Mouse (Mus musculus): Measurements from ENCODE around the gene Trem1. TPM values are rescaled to one million over a fixed set of nuclear protein-coding genes. Genes with fewer than 3 reads are reported as not detected.

Trem1 gene
- polyA plus RNA-seq (2014; fragmentation: Nextera tagmentation; extraction: Ambion mirVana): not detected in 2 replicates

GRCm38 (mm10) chr17:48232518-48232917, at the start of gene Trem1:
Gene Trem1 (plus strand): TSS chr17:48232768.
- no peak within 1 kb of the TSS for H3K27ac ChIP-seq
- H3K4me2 ChIP-seq (replicated peaks): no peak within 1 kb of the TSS
- ATAC-seq (ENCODE audit: low FRiP score): no peak
- 85% methylated on average over 6 of the region's 6 CpGs for WGBS
- no peak within 1 kb of the TSS for H3K4me3 ChIP-seq (replicated peaks; ENCODE audit: low read length)
- no peaks in the 10 kb centered on the region for H3K4me1 ChIP-seq (replicated peaks; ENCODE audit: control insufficient read depth, insufficient read depth, low read length)
- no peak for DNase-seq (ENCODE audit: low spot score)
- H3K27me3 ChIP-seq (ENCODE audit: control insufficient read depth, insufficient read depth, low read length): no peaks in the 10 kb centered on the region
- no peak within 1 kb of the TSS for H3K9ac ChIP-seq
- no peaks in the 10 kb centered on the region for H3K9me3 ChIP-seq (ENCODE audit: control insufficient read depth, low read length)
- H3K36me3 ChIP-seq (replicated peaks; ENCODE audit: control insufficient read depth, insufficient read depth): no peaks in the 10 kb centered on the region

- ATAC-seq (ENCODE audit: low FRiP score) (no peak), DNase-seq (ENCODE audit: low spot score) (no peak)
- no peaks in the 10 kb centered on the region for H3K4me1 ChIP-seq (replicated peaks; ENCODE audit: control insufficient read depth, insufficient read depth, low read length)
- no peak overlapping the region for H3K4me3 ChIP-seq (replicated peaks; ENCODE audit: low read length)
- no peaks in the 10 kb centered on the region for H3K27me3 ChIP-seq (ENCODE audit: control insufficient read depth, insufficient read depth, low read length)
- no peaks in the 10 kb centered on the region for H3K9me3 ChIP-seq (ENCODE audit: control insufficient read depth, low read length)
- 79% methylated on average over 5 of the region's 5 CpGs for WGBS
- no peak overlapping the region for H3K4me2 ChIP-seq (replicated peaks)
- no peaks in the 10 kb centered on the region for H3K36me3 ChIP-seq (replicated peaks; ENCODE audit: control insufficient read depth, insufficient read depth)
- no peak overlapping the region for H3K27ac ChIP-seq
- no peak overlapping the region for H3K9ac ChIP-seq
These were observed 47.3 kb upstream of the Trem1 start for GRCm38 (mm10) chr17:48185252-48185651.

- H3K9ac ChIP-seq: no peak overlapping the region
- DNase-seq (ENCODE audit: low spot score) (no peak), ATAC-seq (ENCODE audit: low FRiP score) (no peak)
- H3K4me3 ChIP-seq (replicated peaks; ENCODE audit: low read length): no peak overlapping the region
- no peaks in the 10 kb centered on the region for H3K27me3 ChIP-seq (ENCODE audit: control insufficient read depth, insufficient read depth, low read length)
- no peak overlapping the region for H3K27ac ChIP-seq
- no peaks in the 10 kb centered on the region for H3K4me1 ChIP-seq (replicated peaks; ENCODE audit: control insufficient read depth, insufficient read depth, low read length)
- 86% methylated on average over 2 of the region's 2 CpGs for WGBS
- no peak overlapping the region for H3K4me2 ChIP-seq (replicated peaks)
- no peaks in the 10 kb centered on the region for H3K36me3 ChIP-seq (replicated peaks; ENCODE audit: control insufficient read depth, insufficient read depth)
- no peaks in the 10 kb centered on the region for H3K9me3 ChIP-seq (ENCODE audit: control insufficient read depth, low read length)
These were observed 40.2 kb upstream of the Trem1 start for GRCm38 (mm10) chr17:48192366-48192765.

- Histone ChIP-seq H3K9me3 (ENCODE audit: control insufficient read depth, low read length) (0 out of 2 replicates have a peak, but pooled peaks cover 3% of the 10 kb centered on the region), H3K27me3 (ENCODE audit: control insufficient read depth, insufficient read depth, low read length) (no peaks in the 10 kb centered on the region), H3K4me2 (replicated peaks) (no peak overlapping the region), H3K4me1 (replicated peaks; ENCODE audit: control insufficient read depth, insufficient read depth, low read length) (no peaks in the 10 kb centered on the region), H3K27ac (no peak overlapping the region), H3K9ac (no peak overlapping the region), H3K4me3 (replicated peaks; ENCODE audit: low read length) (no peak overlapping the region), H3K36me3 (replicated peaks; ENCODE audit: control insufficient read depth, insufficient read depth) (no peaks in the 10 kb centered on the region)
- ATAC-seq (ENCODE audit: low FRiP score) (no peak), DNase-seq (ENCODE audit: low spot score) (no peak)
- 96% methylated on average over 12 of the region's 12 CpGs for WGBS
These were observed 29.5 kb upstream of the Trem1 start for GRCm38 (mm10) chr17:48203086-48203485.

- H3K4me2 ChIP-seq (replicated peaks): no peak overlapping the region
- no peaks in the 10 kb centered on the region for H3K9me3 ChIP-seq (ENCODE audit: control insufficient read depth, low read length)
- no peak for ATAC-seq (ENCODE audit: low FRiP score)
- WGBS: 95% methylated on average over 12 of the region's 12 CpGs
- DNase-seq (ENCODE audit: low spot score): no peak
- no peak overlapping the region for H3K27ac ChIP-seq
- no peak overlapping the region for H3K4me3 ChIP-seq (replicated peaks; ENCODE audit: low read length)
- no peaks in the 10 kb centered on the region for H3K36me3 ChIP-seq (replicated peaks; ENCODE audit: control insufficient read depth, insufficient read depth)
- no peak overlapping the region for H3K9ac ChIP-seq
- H3K4me1 ChIP-seq (replicated peaks; ENCODE audit: control insufficient read depth, insufficient read depth, low read length): no peaks in the 10 kb centered on the region
- H3K27me3 ChIP-seq (ENCODE audit: control insufficient read depth, insufficient read depth, low read length): no peaks in the 10 kb centered on the region
These were observed 20.0 kb upstream of the Trem1 start for GRCm38 (mm10) chr17:48212596-48212995.

- Histone ChIP-seq H3K27ac (no peak overlapping the region), H3K27me3 (ENCODE audit: control insufficient read depth, insufficient read depth, low read length) (no peaks in the 10 kb centered on the region), H3K9me3 (ENCODE audit: control insufficient read depth, low read length) (no peaks in the 10 kb centered on the region), H3K4me2 (replicated peaks) (no peak overlapping the region), H3K4me3 (replicated peaks; ENCODE audit: low read length) (no peak overlapping the region), H3K4me1 (replicated peaks; ENCODE audit: control insufficient read depth, insufficient read depth, low read length) (no peaks in the 10 kb centered on the region), H3K36me3 (replicated peaks; ENCODE audit: control insufficient read depth, insufficient read depth) (no peaks in the 10 kb centered on the region), H3K9ac (no peak overlapping the region)
- 74% methylated on average over 5 of the region's 5 CpGs for WGBS
- no peak for ATAC-seq (ENCODE audit: low FRiP score)
- DNase-seq (ENCODE audit: low spot score): no peak
These were observed 19.1 kb upstream of the Trem1 start for GRCm38 (mm10) chr17:48213511-48213910.

- no peak overlapping the region for H3K4me2 ChIP-seq (replicated peaks)
- 93% methylated on average over 1 of the region's 1 CpGs for WGBS
- no peak overlapping the region for H3K27ac ChIP-seq
- no peak overlapping the region for H3K9ac ChIP-seq
- H3K27me3 ChIP-seq (ENCODE audit: control insufficient read depth, insufficient read depth, low read length): no peaks in the 10 kb centered on the region
- ATAC-seq (ENCODE audit: low FRiP score) (no peak), DNase-seq (ENCODE audit: low spot score) (no peak)
- H3K9me3 ChIP-seq (ENCODE audit: control insufficient read depth, low read length): no peaks in the 10 kb centered on the region
- H3K4me3 ChIP-seq (replicated peaks; ENCODE audit: low read length): no peak overlapping the region
- no peaks in the 10 kb centered on the region for H3K4me1 ChIP-seq (replicated peaks; ENCODE audit: control insufficient read depth, insufficient read depth, low read length)
- no peaks in the 10 kb centered on the region for H3K36me3 ChIP-seq (replicated peaks; ENCODE audit: control insufficient read depth, insufficient read depth)
These were observed 17.1 kb upstream of the Trem1 start for GRCm38 (mm10) chr17:48215429-48215828.

GRCm38 (mm10) chr17:48230680-48231079, 1.9 kb upstream of the Trem1 start:
- no peaks in the 10 kb centered on the region for H3K4me1 ChIP-seq (replicated peaks; ENCODE audit: control insufficient read depth, insufficient read depth, low read length)
- no peak for ATAC-seq (ENCODE audit: low FRiP score)
- DNase-seq (ENCODE audit: low spot score): no peak
- H3K9ac ChIP-seq: no peak overlapping the region
- no peaks in the 10 kb centered on the region for H3K36me3 ChIP-seq (replicated peaks; ENCODE audit: control insufficient read depth, insufficient read depth)
- no peak overlapping the region for H3K4me3 ChIP-seq (replicated peaks; ENCODE audit: low read length)
- no peak overlapping the region for H3K27ac ChIP-seq
- no peak overlapping the region for H3K4me2 ChIP-seq (replicated peaks)
- H3K9me3 ChIP-seq (ENCODE audit: control insufficient read depth, low read length): no peaks in the 10 kb centered on the region
- WGBS: 93% methylated on average over 7 of the region's 7 CpGs
- H3K27me3 ChIP-seq (ENCODE audit: control insufficient read depth, insufficient read depth, low read length): no peaks in the 10 kb centered on the region

GRCm38 (mm10) chr17:48233789-48234188, 1.2 kb downstream of the Trem1 start:
- Histone ChIP-seq H3K27ac (no peak overlapping the region), H3K4me3 (replicated peaks; ENCODE audit: low read length) (no peak overlapping the region), H3K36me3 (replicated peaks; ENCODE audit: control insufficient read depth, insufficient read depth) (no peaks in the 10 kb centered on the region), H3K4me2 (replicated peaks) (no peak overlapping the region), H3K4me1 (replicated peaks; ENCODE audit: control insufficient read depth, insufficient read depth, low read length) (no peaks in the 10 kb centered on the region), H3K27me3 (ENCODE audit: control insufficient read depth, insufficient read depth, low read length) (no peaks in the 10 kb centered on the region), H3K9ac (no peak overlapping the region), H3K9me3 (ENCODE audit: control insufficient read depth, low read length) (no peaks in the 10 kb centered on the region)
- DNase-seq (ENCODE audit: low spot score): no peak
- no peak for ATAC-seq (ENCODE audit: low FRiP score)
- 89% methylated on average over 4 of the region's 4 CpGs for WGBS

GRCm38 (mm10) chr17:48234550-48234949, 2.0 kb downstream of the Trem1 start:
- DNase-seq (ENCODE audit: low spot score) (no peak), ATAC-seq (ENCODE audit: low FRiP score) (no peak)
- Histone ChIP-seq H3K27ac (no peak overlapping the region), H3K4me3 (replicated peaks; ENCODE audit: low read length) (no peak overlapping the region), H3K27me3 (ENCODE audit: control insufficient read depth, insufficient read depth, low read length) (no peaks in the 10 kb centered on the region), H3K4me2 (replicated peaks) (no peak overlapping the region), H3K36me3 (replicated peaks; ENCODE audit: control insufficient read depth, insufficient read depth) (no peaks in the 10 kb centered on the region), H3K4me1 (replicated peaks; ENCODE audit: control insufficient read depth, insufficient read depth, low read length) (no peaks in the 10 kb centered on the region), H3K9me3 (ENCODE audit: control insufficient read depth, low read length) (no peaks in the 10 kb centered on the region), H3K9ac (no peak overlapping the region)
- 87% methylated on average over 5 of the region's 5 CpGs for WGBS
